Mouse (Mus musculus): ENCODE data around the gene Eif2s1. TPM values are rescaled to one million over a fixed set of nuclear protein-coding genes. Genes with fewer than 3 reads are reported as not detected.

Eif2s1 gene
- 76.6 and 80.7 TPM in 2 replicates for polyA plus RNA-seq (2015; fragmentation: Nextera tagmentation; extraction: Ambion mirVana)

DNA sequence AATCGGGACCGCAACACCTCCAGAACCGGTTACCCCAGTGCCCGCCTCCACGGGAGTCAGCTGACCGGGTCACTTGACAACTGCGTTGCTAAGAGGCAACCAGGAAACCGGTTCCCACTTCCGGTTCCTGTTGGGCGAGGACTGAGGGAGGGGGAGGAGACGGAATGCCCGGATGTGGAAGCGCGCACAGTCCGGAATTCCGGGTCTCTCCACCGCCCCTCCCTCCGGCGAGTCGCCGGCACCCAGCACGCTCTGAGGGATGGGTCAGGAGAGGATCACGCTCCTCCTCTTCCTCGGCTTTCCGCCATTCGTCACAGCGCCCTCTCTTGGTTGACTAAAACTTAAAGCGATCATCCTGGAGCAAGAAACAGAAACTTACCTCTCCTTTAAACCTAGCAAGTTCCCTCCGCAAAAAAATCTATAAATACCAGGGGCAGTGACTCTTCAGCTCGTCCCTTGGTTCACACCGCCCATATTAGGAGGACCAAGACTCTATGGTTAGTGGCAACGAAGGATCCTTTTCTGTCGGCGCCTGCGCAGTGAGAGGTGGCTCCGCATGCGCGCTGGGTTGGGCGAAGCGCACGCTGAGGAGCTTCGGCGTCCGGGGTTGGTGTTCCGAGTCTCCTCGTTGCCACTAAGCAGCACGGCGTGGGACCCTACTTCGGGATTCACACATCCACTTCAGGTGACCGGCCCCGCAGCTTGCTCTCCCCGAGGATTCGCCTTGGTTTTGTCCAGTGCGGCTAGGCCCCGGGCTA, at the start of gene Eif2s1, which contains the start of gene Atp6v1d:
TSS of gene Eif2s1 (plus strand) at position 324 of the 758 bp plus-strand sequence.
TSS of gene Atp6v1d (minus strand) at position 143 of the 758 bp plus-strand sequence.

GRCm38 (mm10) chr12:78906707-78907162, 45.1 kb downstream of the Eif2s1 start, which contains the start of gene Plek2:
Gene Plek2, minus strand, starts transcription at chr12:78906964.

Other genes with a start within 250 kb of the Eif2s1 start
- gene Fam71d, start 170.3 kb upstream of the Eif2s1 start, polyA plus RNA-seq (2015; fragmentation: Nextera tagmentation; extraction: Ambion mirVana) = not detected in 2 replicates
- gene Mpp5, start 112.9 kb upstream of the Eif2s1 start, polyA plus RNA-seq (2015; fragmentation: Nextera tagmentation; extraction: Ambion mirVana) = 17.4 and 19.5 TPM in 2 replicates
- gene Atp6v1d, start 181 bp upstream of the Eif2s1 start, polyA plus RNA-seq (2015; fragmentation: Nextera tagmentation; extraction: Ambion mirVana) = 59.2 and 59.4 TPM in 2 replicates
- 0.21 and 0.95 TPM in 2 replicates for gene Plek2, start 45.1 kb downstream of the Eif2s1 start, polyA plus RNA-seq (2015; fragmentation: Nextera tagmentation; extraction: Ambion mirVana)
- gene Tmem229b, start 145.8 kb downstream of the Eif2s1 start, polyA plus RNA-seq (2015; fragmentation: Nextera tagmentation; extraction: Ambion mirVana) = 2.5 and 3.5 TPM in 2 replicates
- 0.42 and 0.54 TPM in 2 replicates for gene Plekhh1, start 167.3 kb downstream of the Eif2s1 start, polyA plus RNA-seq (2015; fragmentation: Nextera tagmentation; extraction: Ambion mirVana)
- 5.1 and 7.2 TPM in 2 replicates for gene Pigh, start 227.8 kb downstream of the Eif2s1 start, polyA plus RNA-seq (2015; fragmentation: Nextera tagmentation; extraction: Ambion mirVana)

Data from skeletal muscle tissue, postnatal 0 days (tissue).